13 mouse cellular contexts compared by ENCODE assay signal in genomic region chr3:95286011-95286410, GRCm38 (mm10). TPM values are rescaled to one million over a fixed set of nuclear protein-coding genes. Genes with fewer than 3 reads are reported as not detected.
A peak's percentile ranks its signal among the peaks of the same experiment; 100 is the strongest.
DNase-seq lines count a peak whose midpoint lies in the region; ATAC-seq and TF ChIP-seq lines count a peak whose summit lies in the region.
"Had no signal": no experiment of that assay in that cellular context is flagged by ENCODE, and none has a peak within 500 bp of the region (broad histone marks: within the 10 kb centered on the region; RNA-seq: fewer than 3 reads in every experiment).

No protein-coding gene starts in this region.

- peak overlapping the region; percentile 1; the same call in 1 of the 2 replicates for H3K9ac ChIP-seq in lung, embryonic 16.5 days (ENCODE audit: low read length)
- no peak overlapping the region for H3K9ac ChIP-seq in stomach, embryonic 15.5 days
- H3K9ac ChIP-seq: hindbrain, embryonic 14.5 days had no signal

- peaks cover 13% of the 10 kb centered on the region; the same call in 1 of the 2 replicates for H3K4me1 ChIP-seq in lung, embryonic 16.5 days (replicated peaks; ENCODE audit: control insufficient read depth, insufficient read depth, low read length)
- H3K4me1 ChIP-seq in bone marrow macrophage, adult 2 months (ENCODE audit: control insufficient read depth, insufficient read depth, low read length): peaks cover 34% of the 10 kb centered on the region
- peaks cover 44% of the 10 kb centered on the region for H3K4me1 ChIP-seq in kidney, adult 2 months (ENCODE audit: control insufficient read depth, insufficient read depth, low read length)
- peaks cover 13% of the 10 kb centered on the region; the same call in 1 of the 2 replicates for H3K4me1 ChIP-seq in stomach, embryonic 15.5 days

- H3K27me3 ChIP-seq in lung, embryonic 16.5 days (ENCODE audit: control insufficient read depth, insufficient read depth, low read depth, low read length): no peaks in the 10 kb centered on the region
- H3K27me3 ChIP-seq in kidney, adult 2 months (replicated peaks; ENCODE audit: control insufficient read depth, insufficient read depth, low read length): no peaks in the 10 kb centered on the region
- H3K27me3 ChIP-seq in stomach, embryonic 15.5 days (replicated peaks): no peaks in the 10 kb centered on the region

- no peak for ATAC-seq in lung, embryonic 16.5 days (ENCODE audit: low read depth)
- ATAC-seq in stomach, embryonic 15.5 days (ENCODE audit: insufficient read depth, low FRiP score, low read depth): no peak

- 58% methylated on average over 5 of the region's 5 CpGs for WGBS in lung, embryonic 16.5 days
- WGBS in kidney, adult 2 months: 23% methylated on average over 5 of the region's 5 CpGs
- WGBS in stomach, embryonic 15.5 days: 64% methylated on average over 5 of the region's 5 CpGs

- H3K9me3 ChIP-seq in lung, embryonic 16.5 days (ENCODE audit: control insufficient read depth, low read length): no peaks in the 10 kb centered on the region
- H3K9me3 ChIP-seq in stomach, embryonic 15.5 days: no peaks in the 10 kb centered on the region

- H3K27ac ChIP-seq in lung, embryonic 16.5 days (ENCODE audit: low read length): no peak overlapping the region
- peak overlapping the region; percentile 86 for H3K27ac ChIP-seq in bone marrow macrophage, adult 2 months (ENCODE audit: insufficient read depth, low read depth, low read length)
- H3K27ac ChIP-seq in kidney, adult 2 months (ENCODE audit: insufficient read depth, low read depth, low read length): peak overlapping the region; percentile 87
- 0 out of 2 replicates have a peak overlapping the region, but pooled peaks have one; percentile 45 for H3K27ac ChIP-seq in stomach, embryonic 15.5 days
- H3K27ac ChIP-seq: hindbrain, embryonic 14.5 days had no signal

- TF ChIP-seq CTCF in bone marrow macrophage, adult 2 months (IDR thresholded peaks at IDR 0.05; ENCODE audit: low read depth, low read length): no peak
- TF ChIP-seq CTCF in kidney, adult 2 months (conservative IDR thresholded peaks at IDR 0.05; ENCODE audit: insufficient read depth, insufficient read length, low read depth, low read length): no peak

- DNase-seq in lung, adult 18-20 months: no peak
- DNase-seq in kidney, adult 2 months: peak; percentile 80
- no peak for DNase-seq in cerebellum, postnatal 14 days
- DNase-seq in adrenal gland, postnatal 36 days: no peak
- DNase-seq: cerebellum, postnatal 10 days; right cerebral cortex, postnatal 14 days had no signal

- no peak overlapping the region for H3K4me2 ChIP-seq in lung, embryonic 16.5 days (ENCODE audit: low read depth, low read length)
- H3K4me2 ChIP-seq in stomach, embryonic 15.5 days: no peak overlapping the region
- H3K4me2 ChIP-seq: hindbrain, embryonic 14.5 days had no signal

- H3K4me3 ChIP-seq in lung, embryonic 16.5 days (ENCODE audit: low read length): no peak overlapping the region
- H3K4me3 ChIP-seq in bone marrow macrophage, adult 2 months (ENCODE audit: insufficient read depth, low read length): peak overlapping the region; percentile 75
- 0 out of 2 replicates have a peak overlapping the region, but pooled peaks have one; percentile 9 for H3K4me3 ChIP-seq in kidney, adult 2 months (ENCODE audit: insufficient read depth, low read depth, low read length)
- H3K4me3 ChIP-seq in stomach, embryonic 15.5 days (replicated peaks): no peak overlapping the region
- H3K4me3 ChIP-seq: erythroblast, embryonic 14.5 days had no signal

- TF ChIP-seq POLR2A in bone marrow macrophage, adult 2 months (IDR thresholded peaks at IDR 0.05; ENCODE audit: borderline replicate concordance, low read depth, low read length): no peak
- TF ChIP-seq POLR2A in kidney, adult 2 months (IDR thresholded peaks at IDR 0.05; ENCODE audit: low read depth, low read length): no peak

- H3K36me3 ChIP-seq in lung, embryonic 16.5 days (ENCODE audit: control insufficient read depth, insufficient read depth, low read length): peaks cover 17% of the 10 kb centered on the region
- peaks cover 8% of the 10 kb centered on the region; the same call in 1 of the 2 replicates for H3K36me3 ChIP-seq in kidney, adult 2 months (ENCODE audit: control insufficient read depth, insufficient read depth, low read length)
- H3K36me3 ChIP-seq in stomach, embryonic 15.5 days: peaks cover 16% of the 10 kb centered on the region

RNA-seq across cellular contexts. Expression of gene Prune1, which starts 4.1 kb away (rescaled TPM):
- 23.2 and 23.9 TPM in 2 replicates for polyA plus RNA-seq in lung, embryonic 16.5 days (2015; fragmentation: Nextera tagmentation; extraction: Ambion mirVana)
- polyA plus RNA-seq in bone marrow macrophage, adult 2 months (2012; ENCODE audit: insufficient read depth, insufficient read length, missing spikeins): 15.6 and 16.6 TPM in 2 replicates
- 25.6 and 27.0 TPM in 2 replicates for polyA plus RNA-seq in kidney, adult 2 months (2012; rRNA removed)
- polyA plus RNA-seq in stomach, embryonic 15.5 days (2015; fragmentation: Nextera tagmentation; extraction: Ambion mirVana): 16.6 and 17.3 TPM in 2 replicates
- 10 to 100 TPM; 25.1 to 33.3 TPM for total RNA-seq in adrenal gland, postnatal 36 days (2021)

RNA-seq across cellular contexts. Expression of gene Mindy1, which starts 4.9 kb away (rescaled TPM):
- polyA plus RNA-seq in lung, embryonic 16.5 days (2015; fragmentation: Nextera tagmentation; extraction: Ambion mirVana): 41.0 and 47.0 TPM in 2 replicates
- 50.7 and 70.7 TPM in 2 replicates for polyA plus RNA-seq in bone marrow macrophage, adult 2 months (2012; ENCODE audit: insufficient read depth, insufficient read length, missing spikeins)
- polyA plus RNA-seq in kidney, adult 2 months (2012; rRNA removed): 120 and 155 TPM in 2 replicates
- 45.8 and 51.2 TPM in 2 replicates for polyA plus RNA-seq in stomach, embryonic 15.5 days (2015; fragmentation: Nextera tagmentation; extraction: Ambion mirVana)
- 100 to 1,000 TPM; 120 to 147 TPM for total RNA-seq in adrenal gland, postnatal 36 days (2021)

RNA-seq across cellular contexts. Expression of gene Anxa9, which starts 21.0 kb away (rescaled TPM):
- 1.7 and 2.0 TPM in 2 replicates for polyA plus RNA-seq in lung, embryonic 16.5 days (2015; fragmentation: Nextera tagmentation; extraction: Ambion mirVana)
- polyA plus RNA-seq in bone marrow macrophage, adult 2 months (2012; ENCODE audit: insufficient read depth, insufficient read length, missing spikeins): 11.1 and 15.4 TPM in 2 replicates
- 5.6 and 6.3 TPM in 2 replicates for polyA plus RNA-seq in kidney, adult 2 months (2012; rRNA removed)
- 2.3 and 3.4 TPM in 2 replicates for polyA plus RNA-seq in stomach, embryonic 15.5 days (2015; fragmentation: Nextera tagmentation; extraction: Ambion mirVana)
- total RNA-seq in adrenal gland, postnatal 36 days (2021): 1 to 10 TPM; 1.1 to 3.3 TPM

RNA-seq across cellular contexts. Expression of gene Cers2, which starts 28.6 kb away (rescaled TPM):
- 221 and 230 TPM in 2 replicates for polyA plus RNA-seq in lung, embryonic 16.5 days (2015; fragmentation: Nextera tagmentation; extraction: Ambion mirVana)
- 173 and 186 TPM in 2 replicates for polyA plus RNA-seq in bone marrow macrophage, adult 2 months (2012; ENCODE audit: insufficient read depth, insufficient read length, missing spikeins)
- polyA plus RNA-seq in kidney, adult 2 months (2012; rRNA removed): 143 and 173 TPM in 2 replicates
- 138 and 146 TPM in 2 replicates for polyA plus RNA-seq in stomach, embryonic 15.5 days (2015; fragmentation: Nextera tagmentation; extraction: Ambion mirVana)
- 100 to 1,000 TPM; 239 to 254 TPM for total RNA-seq in adrenal gland, postnatal 36 days (2021)

RNA-seq across cellular contexts. Expression of gene Bnipl, which starts 35.0 kb away (rescaled TPM):
- 4.6 and 5.7 TPM in 2 replicates for polyA plus RNA-seq in lung, embryonic 16.5 days (2015; fragmentation: Nextera tagmentation; extraction: Ambion mirVana)
- not detected in 2 replicates for polyA plus RNA-seq in bone marrow macrophage, adult 2 months (2012; ENCODE audit: insufficient read depth, insufficient read length, missing spikeins)
- 0.09 and 0.41 TPM in 2 replicates for polyA plus RNA-seq in kidney, adult 2 months (2012; rRNA removed)
- polyA plus RNA-seq in stomach, embryonic 15.5 days (2015; fragmentation: Nextera tagmentation; extraction: Ambion mirVana): 3.5 and 5.8 TPM in 2 replicates
- under 1 TPM in 1 of 2 experiments, not detected in 1; 0.89 TPM for total RNA-seq in adrenal gland, postnatal 36 days (2021)
- total RNA-seq: heart, adult 18-20 months had no signal
- polyA plus RNA-seq: erythroblast, embryonic 14.5 days; heart, postnatal 0 days; hindbrain, embryonic 14.5 days had no signal

Comparison
In these comparisons a context has a peak if more than half of its experiments do, and no peak if none do; other contexts are left out.
1. H3K4me3 ChIP-seq: peak in bone marrow macrophage, adult 2 months (single experiment) and kidney, adult 2 months (single experiment); none in lung, embryonic 16.5 days (single experiment) and stomach, embryonic 15.5 days (single experiment).